Mouse (Mus musculus) MEL (cell line): Measurements from ENCODE around the gene Grifin. TPM values are rescaled to one million over a fixed set of nuclear protein-coding genes. Genes with fewer than 3 reads are reported as not detected.

ENCODE experiments used
- DNase-seq: peaks from one replicate; pipeline ENCODE4 v3.0.0; 2011; ENCODE audit warnings: low read depth, low spot score
- H3K27ac ChIP-seq: 2 replicates; pipeline ENCODE4 v1.5.1; 2012; ENCODE audit warnings: low read depth, mild to moderate bottlenecking, control low read depth, low read length, moderate library complexity; ENCODE audit not compliant: control insufficient read depth
- H3K27me3 ChIP-seq, 2 experiments: fragments of 150-350 bp in 1 of 2; sonication (generic) in 1 of 2; 2 replicates each; pipeline ENCODE4 v1.6.1; 2012; ENCODE audit warnings: low read length in 2 of 2, mild to moderate bottlenecking in 2 of 2, improper control_type of control experiment in 1 of 2, moderate library complexity in 1 of 2; ENCODE audit not compliant: insufficient read depth in 2 of 2, control insufficient read depth in 1 of 2
- H3K36me3 ChIP-seq, 2 experiments: 2 replicates each; pipeline ENCODE4 v1.6.1; 2012 to 2014; ENCODE audit warnings: low read length in 2 of 2, improper control_type of control experiment in 1 of 2, inconsistent platforms in 1 of 2, mild to moderate bottlenecking in 1 of 2; ENCODE audit not compliant: insufficient read depth in 2 of 2, control insufficient read depth in 1 of 2
- H3K4me1 ChIP-seq, 2 experiments: fragments of 150-350 bp in 1 of 2; sonication (generic) in 1 of 2; 2 replicates each; pipeline ENCODE4 v1.6.1; 2012; ENCODE audit warnings: low read length in 2 of 2, improper control_type of control experiment in 1 of 2, mild to moderate bottlenecking in 1 of 2; ENCODE audit not compliant: insufficient read depth in 2 of 2, control insufficient read depth in 1 of 2
- H3K4me3 ChIP-seq, 2 experiments: fragments of 150-350 bp in 1 of 2; sonication (generic) in 1 of 2; 2 replicates each; pipeline ENCODE4 v1.5.1; 2012; ENCODE audit warnings: low read depth in 2 of 2, low read length in 2 of 2, mild to moderate bottlenecking in 2 of 2, moderate library complexity in 2 of 2, control low read depth in 1 of 2, improper control_type of control experiment in 1 of 2; ENCODE audit not compliant: control insufficient read depth in 1 of 2, insufficient read depth in 1 of 2
- H3K79me2 ChIP-seq: 2 replicates; pipeline ENCODE4 v1.6.1; 2012; ENCODE audit warnings: mild to moderate bottlenecking, low read length, moderate library complexity; ENCODE audit not compliant: control insufficient read depth, poor library complexity, insufficient read depth
- H3K9ac ChIP-seq: 2 replicates; pipeline ENCODE4 v1.6.1; 2012; ENCODE audit warnings: low read depth, mild to moderate bottlenecking, control low read depth, low read length, moderate library complexity; ENCODE audit not compliant: control insufficient read depth, poor library complexity, severe bottlenecking
- H3K9me3 ChIP-seq: fragments of 150-350 bp; sonication (generic); replicated peaks from 2 replicates; pipeline ENCODE4 v1.6.1; 2012; ENCODE audit warnings: mild to moderate bottlenecking, low read length, improper control_type of control experiment, moderate library complexity; ENCODE audit not compliant: insufficient read depth
- BHLHE40 ChIP-seq: IDR thresholded peaks from 2 replicates; pipeline ENCODE4 v1.6.1; 2012; ENCODE audit warnings: low read depth, mild to moderate bottlenecking, inconsistent platforms, low read length, improper control_type of control experiment, borderline replicate concordance
- CHD1 ChIP-seq: IDR thresholded peaks from 2 replicates; pipeline ENCODE4 v1.6.1; 2012; ENCODE audit warnings: low read depth, mild to moderate bottlenecking, inconsistent platforms, low read length, improper control_type of control experiment
- CHD2 ChIP-seq: IDR thresholded peaks from 2 replicates; pipeline ENCODE4 v1.6.1; 2011; ENCODE audit warnings: low read length, improper control_type of control experiment
- E2F4 ChIP-seq: IDR thresholded peaks from 2 replicates; pipeline ENCODE4 v1.6.1; 2011; ENCODE audit warnings: low read depth, low read length, improper control_type of control experiment, borderline replicate concordance
- ELF1 ChIP-seq: IDR thresholded peaks from 2 replicates; pipeline ENCODE4 v1.6.1; 2014; ENCODE audit warnings: low read depth, mild to moderate bottlenecking, inconsistent platforms, low read length, improper control_type of control experiment, moderate library complexity
- ETS1 ChIP-seq: IDR thresholded peaks from 2 replicates; pipeline ENCODE4 v1.6.1; 2012; ENCODE audit warnings: low read depth, mild to moderate bottlenecking, inconsistent platforms, low read length, improper control_type of control experiment, moderate library complexity
- GABPA ChIP-seq: IDR thresholded peaks from 2 replicates; pipeline ENCODE4 v1.6.1; 2012; ENCODE audit warnings: low read depth, mild to moderate bottlenecking, inconsistent platforms, low read length, improper control_type of control experiment, moderate library complexity
- GATA1 ChIP-seq: IDR thresholded peaks from 2 replicates; pipeline ENCODE4 v1.6.1; 2011; ENCODE audit warnings: low read depth, low read length, improper control_type of control experiment
- HCFC1 ChIP-seq: IDR thresholded peaks from 2 replicates; pipeline ENCODE4 v1.6.1; 2012; ENCODE audit warnings: low read depth, mild to moderate bottlenecking, inconsistent platforms, low read length, improper control_type of control experiment, moderate library complexity
- JUND ChIP-seq: IDR thresholded peaks from 2 replicates; pipeline ENCODE4 v1.6.1; 2011; ENCODE audit warnings: low read depth, mild to moderate bottlenecking, improper control_type of control experiment, low read length
- KAT2A ChIP-seq: conservative IDR thresholded peaks from 2 replicates; pipeline ENCODE4 v1.6.1; 2012; ENCODE audit warnings: low read depth, low read length, improper control_type of control experiment, inconsistent platforms
- MAFK ChIP-seq: IDR thresholded peaks from 2 replicates; pipeline ENCODE4 v1.6.1; 2011; ENCODE audit warnings: low read depth, mild to moderate bottlenecking, low read length, improper control_type of control experiment, borderline replicate concordance
- MAX ChIP-seq: IDR thresholded peaks from 2 replicates; pipeline ENCODE4 v1.6.1; 2011; ENCODE audit warnings: low read length, improper control_type of control experiment
- MAZ ChIP-seq: IDR thresholded peaks from 2 replicates; pipeline ENCODE4 v1.6.1; 2012; ENCODE audit warnings: low read depth, mild to moderate bottlenecking, inconsistent platforms, low read length, improper control_type of control experiment
- MEF2A ChIP-seq: IDR thresholded peaks from 2 replicates; pipeline ENCODE4 v1.6.1; 2014; ENCODE audit warnings: low read depth, mild to moderate bottlenecking, inconsistent platforms, low read length, improper control_type of control experiment; ENCODE audit not compliant: poor library complexity, insufficient replicate concordance, severe bottlenecking; ENCODE audit errors: extremely low read depth
- MXI1 ChIP-seq: IDR thresholded peaks from 2 replicates; pipeline ENCODE4 v1.6.1; 2011; ENCODE audit warnings: mild to moderate bottlenecking, low read depth, low read length, improper control_type of control experiment
- MYB ChIP-seq: IDR thresholded peaks from 2 replicates; pipeline ENCODE4 v1.6.1; 2011; ENCODE audit warnings: mild to moderate bottlenecking, low read depth, low read length, improper control_type of control experiment
- MYC ChIP-seq: IDR thresholded peaks from 2 replicates; pipeline ENCODE4 v1.6.1; 2011; ENCODE audit warnings: low read depth, mild to moderate bottlenecking, low read length, improper control_type of control experiment, moderate library complexity
- NELFE ChIP-seq: IDR thresholded peaks from 2 replicates; pipeline ENCODE4 v1.6.1; 2011; ENCODE audit warnings: low read depth, low read length, improper control_type of control experiment
- NRF1 ChIP-seq: IDR thresholded peaks from 2 replicates; pipeline ENCODE4 v1.6.1; 2014; ENCODE audit warnings: low read depth, mild to moderate bottlenecking, inconsistent platforms, low read length, improper control_type of control experiment, moderate library complexity; ENCODE audit not compliant: poor library complexity, insufficient read depth, severe bottlenecking
- POLR2A ChIP-seq, 2 experiments: IDR thresholded peaks; 2 replicates each; pipeline ENCODE4 v1.6.1; 2011 to 2012; ENCODE audit warnings: low read length in 2 of 2, mild to moderate bottlenecking in 2 of 2, control low read depth in 1 of 2, improper control_type of control experiment in 1 of 2, low read depth in 1 of 2, moderate library complexity in 1 of 2; ENCODE audit not compliant: control insufficient read depth in 1 of 2, insufficient read depth in 1 of 2, poor library complexity in 1 of 2
- POLR2AphosphoS2 ChIP-seq: IDR thresholded peaks from 2 replicates; pipeline ENCODE4 v1.6.1; 2011; ENCODE audit warnings: low read length, improper control_type of control experiment
- POLR2AphosphoS5 ChIP-seq: IDR thresholded peaks from 2 replicates; pipeline ENCODE4 v1.6.1; 2012; ENCODE audit warnings: low read depth, borderline replicate concordance, mild to moderate bottlenecking, inconsistent platforms, low read length, moderate library complexity, mixed read lengths
- RAD21 ChIP-seq: IDR thresholded peaks from 2 replicates; pipeline ENCODE4 v1.6.1; 2011; ENCODE audit warnings: mild to moderate bottlenecking, low read depth, low read length, improper control_type of control experiment
- RCOR1 ChIP-seq: IDR thresholded peaks from 2 replicates; pipeline ENCODE4 v1.6.1; 2012; ENCODE audit warnings: low read depth, mild to moderate bottlenecking, inconsistent platforms, low read length, improper control_type of control experiment
- SIN3A ChIP-seq: IDR thresholded peaks from 2 replicates; pipeline ENCODE4 v1.6.1; 2012; ENCODE audit warnings: low read length, improper control_type of control experiment, inconsistent platforms
- SMC3 ChIP-seq: IDR thresholded peaks from 2 replicates; pipeline ENCODE4 v1.6.1; 2011; ENCODE audit warnings: low read depth, low read length, improper control_type of control experiment
- TAL1 ChIP-seq: IDR thresholded peaks from 2 replicates; pipeline ENCODE4 v1.6.1; 2012; ENCODE audit warnings: mild to moderate bottlenecking, inconsistent platforms, low read length, moderate library complexity, mixed read lengths
- TBP ChIP-seq: IDR thresholded peaks from 2 replicates; pipeline ENCODE4 v1.8.0; 2011; ENCODE audit warnings: low read depth, low read length, improper control_type of control experiment
- TCF12 ChIP-seq: IDR thresholded peaks from 2 replicates; pipeline ENCODE4 v1.6.1; 2014; ENCODE audit warnings: low read depth, mild to moderate bottlenecking, inconsistent platforms, low read length, improper control_type of control experiment, moderate library complexity
- UBTF ChIP-seq: IDR thresholded peaks from 2 replicates; pipeline ENCODE4 v1.6.1; 2012; ENCODE audit warnings: low read depth, mild to moderate bottlenecking, inconsistent platforms, low read length, improper control_type of control experiment, moderate library complexity, borderline replicate concordance; ENCODE audit not compliant: insufficient read depth
- USF2 ChIP-seq, 2 experiments: IDR thresholded peaks; 2 replicates each; pipeline ENCODE4 v1.6.1; 2011 to 2012; ENCODE audit warnings: improper control_type of control experiment in 2 of 2, low read length in 2 of 2, borderline replicate concordance in 1 of 2, inconsistent platforms in 1 of 2, low read depth in 1 of 2, mild to moderate bottlenecking in 1 of 2; ENCODE audit not compliant: insufficient read depth in 1 of 2
- ZC3H11A ChIP-seq: IDR thresholded peaks from 2 replicates; pipeline ENCODE4 v1.6.1; 2012; ENCODE audit warnings: low read depth, mild to moderate bottlenecking, inconsistent platforms, low read length, improper control_type of control experiment
- ZKSCAN1 ChIP-seq: IDR thresholded peaks from 2 replicates; pipeline ENCODE4 v1.6.1; 2012; ENCODE audit warnings: low read depth, mild to moderate bottlenecking, inconsistent platforms, low read length, improper control_type of control experiment, moderate library complexity
- ZMIZ1 ChIP-seq: IDR thresholded peaks from 2 replicates; pipeline ENCODE4 v1.6.1; 2012; ENCODE audit warnings: low read depth, mild to moderate bottlenecking, inconsistent platforms, low read length, improper control_type of control experiment, moderate library complexity
- ZNF384 ChIP-seq: IDR thresholded peaks from 2 replicates; pipeline ENCODE4 v1.6.1; 2012; ENCODE audit warnings: low read depth, mild to moderate bottlenecking, inconsistent platforms, low read length, improper control_type of control experiment
- polyA plus RNA-seq, 2 experiments: library from polyadenylated mRNA; stranded (reverse) in 1 of 2; unstranded in 1 of 2; fragments of >175 nt in 1 of 2; fragments of >200 nt in 1 of 2; gene quantifications; 2 replicates each; pipeline versions ENCODE4 v1.2.1 to v1.2.4; 2012; ENCODE audit warnings: low replicate concordance in 2 of 2, low read depth in 1 of 2; ENCODE audit not compliant: insufficient read length in 2 of 2, insufficient read depth in 1 of 2, missing spikeins in 1 of 2
- total RNA-seq: library from RNA; depleted of rRNA; stranded (reverse); fragments of 300-350 nt; gene quantifications from 2 replicates; pipeline ENCODE4 v1.2.3, GENCODE M21; 2012

The Grifin gene
- total and polyA plus RNA-seq, 3 experiments = 0.32 TPM; not detected in 2

DNA sequence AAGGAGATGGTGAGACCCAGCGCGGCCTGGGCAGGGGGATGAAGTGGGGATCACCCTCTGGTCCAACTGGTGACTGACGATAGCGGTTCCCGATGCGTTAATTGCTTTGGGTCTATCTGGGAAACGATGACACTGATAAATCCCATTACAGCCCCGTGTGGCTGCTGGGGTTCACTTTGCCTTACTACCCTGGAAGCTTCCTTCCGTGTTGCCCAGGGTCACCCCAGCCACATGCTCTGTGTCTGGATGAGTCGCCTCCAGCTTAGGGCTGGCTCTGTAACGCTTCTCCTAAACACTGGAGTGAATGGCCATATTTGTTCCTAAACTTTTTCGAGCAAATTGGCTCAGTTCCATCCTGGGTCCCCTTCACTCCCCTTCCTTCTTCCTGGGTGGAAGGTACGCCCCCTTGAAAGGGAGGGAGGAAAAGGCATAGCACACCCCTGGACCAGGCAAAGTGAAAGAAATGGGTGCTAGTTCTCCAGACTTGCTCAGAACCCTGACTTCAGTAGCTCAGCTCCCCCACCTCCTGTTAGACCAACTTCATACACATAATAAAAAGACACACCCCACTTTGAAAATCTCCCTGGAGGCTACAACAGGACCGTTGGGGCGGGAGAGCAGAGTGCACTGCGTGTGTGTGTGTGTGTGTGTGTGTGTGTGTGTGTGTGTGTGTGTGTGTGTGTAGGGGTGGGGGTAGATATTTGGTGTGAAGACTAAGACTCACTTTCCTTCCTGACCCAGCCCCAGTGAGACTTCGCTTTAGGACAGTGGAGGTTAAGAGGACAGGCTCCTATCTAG is 43.2 kb upstream of the Grifin start:
- Histone ChIP-seq H3K4me3 (peak overlapping the region; percentile 73 to 74), H3K9ac (peak overlapping the region; percentile 70), H3K79me2 (peaks cover 6% of the 10 kb centered on the region), H3K4me1 (peaks cover 0 to 8% of the 10 kb centered on the region in 2 experiments; a peak in 2 of 4 replicates), H3K27me3 (no peaks in the 10 kb centered on the region), H3K9me3 (no peaks in the 10 kb centered on the region), H3K27ac (peak overlapping the region; percentile 37), H3K36me3 (peaks cover 0 to 7% of the 10 kb centered on the region in 2 experiments; a peak in 2 of 4 replicates)
- DNase-seq = peak; percentile 76
- TF ChIP-seq HCFC1 (no peak), TAL1 (no peak), ZMIZ1 (no peak), MAX (no peak), MXI1 (peak; percentile 47), KAT2A (no peak), POLR2AphosphoS5 (no peak), MEF2A (no peak), MYB (no peak), MAZ (peak; percentile 52; the same call in 1 of the 2 replicates), ZNF384 (no peak), CHD2 (no peak), TBP (no peak), ELF1 (no peak), SIN3A (peak; percentile 72), GATA1 (peak; percentile 32; the same call in 1 of the 2 replicates), ZKSCAN1 (no peak), TCF12 (no peak), POLR2AphosphoS2 (no peak), RAD21 (no peak), E2F4 (no peak), UBTF (no peak), POLR2A (IDR thresholded peaks at IDR 0.05; ENCODE audit: control insufficient read depth in 1 of 2, insufficient read depth in 1 of 2, low read depth in 1 of 2, low read length in 2 of 2, poor library complexity in 1 of 2) (0 out of 4 replicates have a peak, but pooled peaks of 1 of the 2 experiments have one; percentile 11), ETS1 (no peak), NELFE (no peak), NRF1 (no peak), CHD1 (no peak), USF2 (IDR thresholded peaks at IDR 0.05; ENCODE audit: borderline replicate concordance in 1 of 2, insufficient read depth in 1 of 2, low read depth in 1 of 2, low read length in 2 of 2) (no peak), RCOR1 (no peak), ZC3H11A (no peak), SMC3 (no peak), BHLHE40 (no peak), JUND (no peak), MYC (peak; percentile 31; the same call in 1 of the 2 replicates), GABPA (no peak), MAFK (no peak)
